Mouse (Mus musculus) stomach, embryonic 16.5 days (tissue): ENCODE results near the gene Hist1h1d. TPM values are rescaled to one million over a fixed set of nuclear protein-coding genes. Genes with fewer than 3 reads are reported as not detected.
"Not testable (repeated sequence)": the region's sequence is repeated elsewhere in the genome, so short reads cannot be mapped to it uniquely, and the experiment has no call there.

ENCODE experiments used
- ATAC-seq: fragments of 200-750 bp; cut with Nextera tagmentation; 2 replicates; pipeline ENCODE4 v1.8.0; 2017; ENCODE audit warnings: moderate number of reproducible peaks, moderate TSS enrichment; ENCODE audit not compliant: insufficient read depth, low FRiP score
- H3K27ac ChIP-seq: fragments of 300-500 bp; sonication (generic); 2 replicates; pipeline ENCODE4 v1.5.1; 2014; ENCODE audit warnings: low read length
- H3K27me3 ChIP-seq: fragments of 300-500 bp; sonication (generic); 2 replicates; pipeline ENCODE4 v1.6.1; 2014; ENCODE audit warnings: low read length, control low read depth, mixed read lengths; ENCODE audit not compliant: control insufficient read depth, insufficient read depth
- H3K36me3 ChIP-seq: fragments of 300-500 bp; sonication (generic); 2 replicates; pipeline ENCODE4 v1.6.1; 2014; ENCODE audit warnings: low read length; ENCODE audit not compliant: control insufficient read depth, insufficient read depth
- H3K4me1 ChIP-seq: fragments of 300-500 bp; sonication (generic); 2 replicates; pipeline ENCODE4 v1.6.1; 2014; ENCODE audit warnings: low read length, control low read depth, mixed read lengths; ENCODE audit not compliant: control insufficient read depth, insufficient read depth
- H3K4me2 ChIP-seq: fragments of 300-500 bp; sonication (generic); 2 replicates; pipeline ENCODE4 v1.6.1; 2014; ENCODE audit warnings: low read depth, low read length, mixed read lengths
- H3K4me3 ChIP-seq: fragments of 300-500 bp; sonication (generic); replicated peaks from 2 replicates; pipeline ENCODE4 v1.5.1; 2014; ENCODE audit warnings: mild to moderate bottlenecking, low read length
- H3K9ac ChIP-seq: fragments of 300-500 bp; sonication (generic); 2 replicates; pipeline ENCODE4 v1.6.1; 2014; ENCODE audit warnings: low read length
- H3K9me3 ChIP-seq: fragments of 300-500 bp; sonication (generic); replicated peaks from 2 replicates; pipeline ENCODE4 v1.6.1; 2016; ENCODE audit warnings: low read length, control low read depth; ENCODE audit not compliant: control insufficient read depth
- WGBS: fragments of 180-500 bp; shearing (Covaris S2); extraction: QIAGEN DNeasy Blood & Tissue Kit; methylation state at CpG from one replicate; pipeline ENCODE4 v1.1.7; 2014; 5-methylcytosine and 5-hydroxymethylcytosine counted together
- polyA plus RNA-seq: library from polyadenylated mRNA; unstranded; fragments of >200 nt; fragmentation: Nextera tagmentation; extraction: Ambion mirVana; gene quantifications from 2 replicates; pipeline ENCODE4 v1.2.1, GENCODE M21; 2015

Hist1h1d gene
- polyA plus RNA-seq, 1 experiment from 2014 or later, result 0.93 TPM

DNA sequence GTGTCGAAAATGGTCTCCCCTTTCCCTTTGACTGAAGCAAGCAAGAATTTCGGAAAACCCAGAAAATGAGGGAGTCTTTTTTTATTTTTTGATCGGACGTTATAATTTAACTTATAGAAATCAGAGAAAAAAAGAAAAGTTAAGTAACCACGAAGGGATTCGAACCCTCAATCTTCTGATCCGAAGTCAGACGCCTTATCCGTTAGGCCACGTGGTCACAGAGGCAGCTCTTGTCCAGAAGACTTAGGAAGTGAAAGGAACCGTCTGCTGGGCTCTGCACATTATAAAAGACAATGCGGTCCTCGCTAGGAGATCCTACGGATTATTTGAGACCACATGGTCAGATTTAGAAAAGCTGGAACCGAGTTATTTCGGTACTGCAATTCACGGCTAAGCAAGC is 26.8 kb upstream of the Hist1h1d start:
- peak overlapping the region; percentile 63 for H3K4me2 ChIP-seq
- WGBS, result 1% methylated on average over 17 of the region's 17 CpGs
- H3K36me3 ChIP-seq, result no peaks in the 10 kb centered on the region
- no peak; the same call in 1 of the 2 replicates for ATAC-seq
- H3K27me3 ChIP-seq, result no peaks in the 10 kb centered on the region
- peak overlapping the region; percentile 76 for H3K27ac ChIP-seq
- peak overlapping the region; percentile 65 for H3K9ac ChIP-seq
- H3K4me1 ChIP-seq, result peaks cover 8% of the 10 kb centered on the region
- H3K4me3 ChIP-seq, result peak overlapping the region; percentile 55
- no peaks in the 10 kb centered on the region for H3K9me3 ChIP-seq

DNA sequence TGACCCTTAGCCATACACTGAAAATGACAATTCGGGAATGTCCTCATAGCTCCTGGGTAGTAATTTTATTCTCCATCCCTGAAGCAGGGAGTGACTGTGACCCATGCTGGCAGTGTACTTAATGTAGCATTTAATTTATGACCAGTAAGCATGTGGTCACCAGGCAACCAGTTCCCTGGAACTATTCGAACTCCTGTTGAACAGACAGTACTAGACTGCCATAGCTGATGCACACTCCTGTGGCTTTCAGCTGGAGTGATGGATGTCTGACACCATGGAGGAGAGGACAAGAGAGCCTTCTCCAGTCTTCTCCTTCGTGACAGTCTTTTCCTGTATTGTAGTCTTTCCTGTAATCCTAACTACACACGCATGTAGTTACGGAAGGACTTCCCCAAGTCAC is 24.1 kb upstream of the Hist1h1d start:
- no peak overlapping the region for H3K4me3 ChIP-seq
- peak overlapping the region; percentile 9 for H3K27ac ChIP-seq
- WGBS, result 78% methylated on average over 5 of the region's 5 CpGs
- H3K9ac ChIP-seq, result no peak overlapping the region
- ATAC-seq, result no peak
- no peaks in the 10 kb centered on the region for H3K36me3 ChIP-seq
- H3K4me1 ChIP-seq, result peaks cover 22% of the 10 kb centered on the region
- H3K4me2 ChIP-seq, result no peak overlapping the region
- no peaks in the 10 kb centered on the region for H3K9me3 ChIP-seq
- no peaks in the 10 kb centered on the region for H3K27me3 ChIP-seq

DNA sequence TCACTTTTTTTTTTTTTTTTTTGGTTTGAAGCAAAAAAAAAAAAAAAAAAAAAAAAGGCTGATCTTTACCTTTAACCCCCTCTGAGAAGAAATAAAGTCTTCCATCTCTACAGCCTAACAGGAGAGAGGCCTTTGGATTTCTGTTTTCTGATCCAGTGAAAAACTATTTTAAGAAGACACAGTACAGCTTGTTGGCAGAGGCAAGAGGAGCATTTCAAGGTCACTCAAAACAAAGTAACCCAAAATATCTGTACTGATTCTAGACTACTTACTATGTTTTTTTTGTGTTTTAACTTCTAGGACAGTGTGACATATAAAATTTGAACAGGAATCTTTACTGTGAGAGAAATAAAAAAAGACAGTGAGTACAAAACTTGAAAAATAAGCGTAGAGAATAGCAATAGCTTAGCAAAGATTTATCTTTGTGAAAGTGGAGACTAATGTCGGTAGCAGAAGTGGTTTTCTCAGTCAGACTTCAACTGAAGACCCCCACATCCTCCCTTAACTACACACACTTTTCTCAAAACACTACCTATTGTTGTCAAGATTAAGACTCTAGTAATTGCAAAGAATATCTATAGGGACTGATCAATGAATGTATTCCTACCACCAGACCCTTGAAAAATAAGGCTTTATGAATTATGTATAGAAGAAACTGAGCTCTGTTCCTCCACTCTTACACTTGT is 23.4 kb upstream of the Hist1h1d start:
- WGBS, result 10% methylated on average over 2 of the region's 2 CpGs
- no peaks in the 10 kb centered on the region for H3K36me3 ChIP-seq
- peak overlapping the region; percentile 60 for H3K4me3 ChIP-seq
- no peak for ATAC-seq
- H3K4me1 ChIP-seq, result peaks cover 25% of the 10 kb centered on the region
- no peaks in the 10 kb centered on the region for H3K9me3 ChIP-seq
- H3K4me2 ChIP-seq, result peak overlapping the region; percentile 63
- peak overlapping the region; percentile 98; the same call in 1 of the 2 replicates for H3K27ac ChIP-seq
- H3K27me3 ChIP-seq, result no peaks in the 10 kb centered on the region
- peak overlapping the region; percentile 82 for H3K9ac ChIP-seq

DNA sequence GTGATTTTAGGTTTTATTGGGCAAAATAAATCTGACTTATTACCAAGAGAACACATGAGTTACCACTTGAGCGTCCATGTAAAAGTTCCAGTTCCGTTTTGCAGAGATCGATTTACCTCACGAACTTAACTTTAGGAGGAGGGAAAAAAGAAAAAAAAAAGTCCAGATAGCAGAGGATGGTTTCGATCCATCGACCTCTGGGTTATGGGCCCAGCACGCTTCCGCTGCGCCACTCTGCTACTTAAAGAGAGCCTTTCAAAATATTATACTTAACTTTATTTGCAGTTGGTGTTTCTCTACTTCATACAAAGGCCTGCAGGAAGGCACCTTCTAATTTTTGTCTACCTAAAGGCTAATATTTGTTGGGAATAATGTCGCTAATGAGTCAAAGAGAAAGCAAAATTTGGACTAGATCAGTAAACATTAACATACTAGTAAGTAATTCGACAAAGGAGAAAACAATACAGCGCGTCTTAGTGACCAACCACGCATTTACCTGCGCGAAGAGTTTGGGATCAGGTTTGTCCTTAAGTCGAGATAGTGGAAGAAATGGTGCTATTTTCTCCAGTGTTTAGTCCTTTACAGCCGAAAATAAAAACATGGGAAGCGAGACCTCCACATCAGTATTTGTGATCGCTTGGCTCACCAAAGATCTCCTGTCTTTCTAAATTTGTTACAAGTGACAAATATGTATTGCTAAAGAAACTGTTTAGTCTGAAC is 22.7 kb upstream of the Hist1h1d start:
- H3K36me3 ChIP-seq, result no peaks in the 10 kb centered on the region
- under 1% methylated on average over 20 of the region's 20 CpGs for WGBS
- no peak for ATAC-seq
- peak overlapping the region; percentile 63 for H3K4me2 ChIP-seq
- H3K9ac ChIP-seq, result peak overlapping the region; percentile 82
- H3K4me1 ChIP-seq, result peaks cover 28% of the 10 kb centered on the region
- peak overlapping the region; percentile 60 for H3K4me3 ChIP-seq
- no peaks in the 10 kb centered on the region for H3K27me3 ChIP-seq
- peak overlapping the region; percentile 98 for H3K27ac ChIP-seq
- no peaks in the 10 kb centered on the region for H3K9me3 ChIP-seq

DNA sequence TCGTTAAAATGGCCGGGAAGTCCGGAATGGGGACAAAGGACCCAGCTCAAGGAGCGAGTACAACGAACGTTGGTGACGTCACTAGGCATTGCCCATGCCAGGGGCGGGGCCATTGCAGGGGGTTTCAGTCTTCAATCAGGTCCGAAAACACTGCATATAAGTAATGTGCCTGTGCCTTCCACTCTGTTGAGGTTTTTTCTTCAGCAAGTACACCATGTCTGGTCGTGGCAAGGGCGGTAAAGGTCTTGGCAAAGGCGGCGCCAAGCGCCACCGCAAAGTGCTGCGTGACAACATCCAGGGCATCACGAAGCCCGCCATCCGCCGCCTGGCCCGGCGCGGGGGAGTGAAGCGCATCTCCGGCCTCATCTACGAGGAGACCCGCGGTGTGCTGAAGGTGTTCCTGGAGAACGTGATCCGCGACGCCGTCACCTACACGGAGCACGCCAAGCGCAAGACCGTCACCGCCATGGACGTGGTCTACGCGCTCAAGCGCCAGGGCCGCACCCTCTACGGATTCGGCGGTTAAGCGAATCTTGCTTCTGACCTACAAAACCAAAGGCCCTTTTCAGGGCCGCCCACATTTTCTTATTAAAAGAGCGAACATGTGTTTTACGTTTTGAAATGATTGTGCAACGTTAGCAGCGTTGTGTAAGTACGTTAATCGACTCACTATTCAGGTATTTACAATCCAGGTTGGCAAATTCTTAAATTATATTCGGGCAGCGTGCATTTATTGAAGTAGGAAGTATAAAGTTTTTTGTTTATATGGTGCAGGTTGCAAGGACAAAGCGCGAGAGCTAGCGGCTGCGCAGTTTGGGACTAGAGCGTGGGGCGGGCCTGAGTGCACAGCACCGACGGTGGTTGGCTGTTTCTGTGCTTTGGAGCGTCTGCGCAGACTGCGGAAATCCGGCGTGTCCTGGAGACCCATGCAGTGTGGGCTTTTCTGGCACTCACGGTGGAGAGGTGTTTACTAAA is 21.9 kb upstream of the Hist1h1d start, which contains the start of gene Hist1h4h:
Gene Hist1h4h, plus strand, starts transcription at position 150 of the 975 bp plus-strand sequence.
- ATAC-seq, result peak; percentile 78
- no peaks in the 10 kb centered on the region for H3K9me3 ChIP-seq
- peaks cover 25% of the 10 kb centered on the region for H3K4me1 ChIP-seq
- H3K27me3 ChIP-seq, result no peaks in the 10 kb centered on the region
- under 1% methylated on average over 56 of the region's 70 CpGs for WGBS
- H3K4me2 ChIP-seq, result peak within 1 kb of the TSS; percentile 63
- H3K36me3 ChIP-seq, result no peaks in the 10 kb centered on the region
- H3K9ac ChIP-seq, result peak within 1 kb of the TSS; percentile 82
- H3K27ac ChIP-seq, result peak within 1 kb of the TSS; percentile 98
- H3K4me3 ChIP-seq, result peak within 1 kb of the TSS; percentile 60

DNA sequence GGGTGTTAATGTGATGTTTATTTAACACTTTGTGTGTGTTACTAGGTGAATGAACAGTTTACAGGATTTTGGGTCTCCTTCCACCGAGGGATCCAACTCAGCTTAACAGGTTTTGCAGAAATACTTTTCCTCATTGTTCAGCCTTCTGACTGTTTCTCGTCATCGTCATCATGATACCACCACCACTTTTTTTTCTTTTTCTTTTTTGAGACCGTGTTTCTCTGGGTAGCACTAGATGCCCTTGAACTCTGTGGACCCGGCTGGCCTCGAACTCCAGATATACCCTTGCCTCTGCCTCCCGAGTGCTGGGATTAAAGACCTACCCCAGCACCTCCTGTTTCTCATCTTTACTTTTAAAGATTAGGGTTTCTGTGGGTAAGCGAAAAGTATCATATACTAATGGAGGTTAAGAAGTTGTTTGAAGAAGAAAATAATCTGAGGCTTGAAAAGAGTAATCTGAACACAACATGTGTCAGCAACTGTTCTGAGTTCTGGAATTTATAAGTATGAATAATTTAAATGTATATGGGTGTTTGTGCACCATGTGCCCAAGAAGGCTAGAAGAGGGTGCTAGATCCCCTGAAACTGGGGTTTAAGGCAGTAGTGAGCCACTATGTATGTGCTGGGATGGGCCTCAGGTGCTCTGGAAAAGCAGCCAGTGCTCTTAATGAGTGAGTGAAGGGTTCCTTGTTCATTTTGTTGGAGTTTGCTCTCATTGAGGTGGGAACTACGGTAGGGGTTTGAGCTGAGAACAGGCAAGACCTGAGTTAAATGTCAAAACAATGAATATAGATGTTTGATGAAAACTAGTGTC is 20.6 kb upstream of the Hist1h1d start:
- no peaks in the 10 kb centered on the region for H3K27me3 ChIP-seq
- WGBS, result 14% methylated on average over 9 of the region's 9 CpGs
- H3K4me2 ChIP-seq, result peak overlapping the region; percentile 56
- H3K9ac ChIP-seq, result peak overlapping the region; percentile 69
- peaks cover 34% of the 10 kb centered on the region for H3K4me1 ChIP-seq
- peak overlapping the region; percentile 98 for H3K27ac ChIP-seq
- ATAC-seq, result no peak
- no peaks in the 10 kb centered on the region for H3K36me3 ChIP-seq
- H3K4me3 ChIP-seq, result peak overlapping the region; percentile 60
- no peaks in the 10 kb centered on the region for H3K9me3 ChIP-seq

DNA sequence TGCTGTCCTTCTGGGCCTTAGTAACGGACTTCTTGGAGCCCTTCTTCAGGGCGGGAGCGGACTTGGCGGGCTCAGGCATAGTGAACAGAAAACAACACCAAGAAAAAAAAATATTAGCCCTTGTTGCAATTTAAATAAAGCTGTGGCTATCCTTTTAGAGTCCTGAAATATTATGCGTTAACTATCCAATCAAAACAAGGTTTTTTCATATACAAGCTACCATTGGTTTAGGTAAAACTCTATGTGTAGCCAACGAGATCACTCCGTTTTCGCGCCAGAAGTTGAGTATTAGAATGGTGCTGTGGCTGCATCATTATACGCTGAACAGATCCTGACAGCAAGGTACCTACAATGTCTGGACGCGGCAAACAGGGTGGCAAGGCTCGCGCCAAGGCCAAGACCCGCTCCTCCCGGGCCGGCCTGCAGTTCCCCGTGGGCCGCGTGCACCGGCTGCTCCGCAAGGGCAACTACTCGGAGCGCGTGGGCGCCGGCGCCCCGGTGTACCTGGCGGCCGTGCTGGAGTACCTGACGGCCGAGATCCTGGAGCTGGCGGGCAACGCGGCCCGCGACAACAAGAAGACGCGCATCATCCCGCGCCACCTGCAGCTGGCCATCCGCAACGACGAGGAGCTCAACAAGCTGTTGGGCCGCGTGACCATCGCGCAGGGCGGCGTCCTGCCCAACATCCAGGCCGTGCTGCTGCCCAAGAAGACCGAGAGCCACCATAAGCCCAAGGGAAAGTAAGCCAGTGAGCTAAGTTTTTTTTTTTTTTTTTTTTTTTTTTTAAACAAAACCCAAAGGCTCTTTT is 19.3 kb upstream of the Hist1h1d start, which contains the start of gene Hist1h2af:
Gene Hist1h2af, plus strand, starts transcription at position 347 of the 808 bp plus-strand sequence.
- H3K27me3 ChIP-seq, H3K36me3 ChIP-seq, H3K9me3 ChIP-seq: not testable (repeated sequence)
- Histone ChIP-seq H3K4me2 (peak within 1 kb of the TSS; percentile 56), H3K27ac (peak within 1 kb of the TSS; percentile 98), H3K4me3 (peak within 1 kb of the TSS; percentile 60), H3K9ac (peak within 1 kb of the TSS; percentile 69), H3K4me1 (peaks cover 34% of the 10 kb centered on the region)
- under 1% methylated on average over 22 of the region's 53 CpGs for WGBS
- peak; percentile 51 for ATAC-seq
